In the genomic region with DNA sequence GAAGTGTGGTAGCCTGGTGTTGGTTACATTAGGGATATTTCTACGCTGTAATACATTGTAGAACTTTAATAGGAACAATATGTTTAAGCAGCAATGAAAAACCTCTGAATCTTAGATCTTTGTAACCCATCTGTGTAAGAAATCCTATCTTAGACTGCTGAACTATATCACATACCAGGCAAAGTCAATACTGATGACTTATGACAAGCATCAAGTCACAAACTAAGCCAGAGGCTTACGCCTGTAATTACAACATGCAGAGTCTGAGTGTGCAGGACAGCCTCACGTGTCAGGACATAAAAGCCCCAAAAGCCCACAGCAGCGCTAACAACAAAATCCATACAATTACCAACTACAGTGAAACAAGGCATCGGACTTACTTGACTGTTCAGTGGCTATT, we compare ENCODE assay signal across 26 mouse cellular contexts.
"Had no signal": no experiment of that assay in that cellular context is flagged by ENCODE, and none has a peak within 500 bp of the region (broad histone marks: within the 10 kb centered on the region; RNA-seq: fewer than 3 reads in every experiment).

No protein-coding gene starts in this region.

- H3K4me3 ChIP-seq: heart, adult 2 months; heart, embryonic 13.5 days; heart, embryonic 15.5 days; hindbrain, embryonic 13.5 days; intestine, embryonic 15.5 days; layer of hippocampus, adult 2 months; left cerebral cortex, adult 2 months; limb, embryonic 10.5 days; limb, embryonic 12.5 days; liver, embryonic 13.5 days; liver, embryonic 15.5 days had no signal

- H3K27me3 ChIP-seq: heart, embryonic 13.5 days; heart, embryonic 15.5 days; hindbrain, embryonic 13.5 days; intestine, embryonic 15.5 days; limb, embryonic 12.5 days; liver, embryonic 13.5 days; liver, embryonic 15.5 days had no signal

- H3K4me1 ChIP-seq: hindbrain, embryonic 13.5 days; intestine, embryonic 15.5 days had no signal

- H3K9ac ChIP-seq: heart, embryonic 13.5 days; heart, embryonic 15.5 days; hindbrain, embryonic 13.5 days; intestine, embryonic 15.5 days; limb, embryonic 12.5 days; liver, embryonic 13.5 days; liver, embryonic 15.5 days had no signal

- H3K27ac ChIP-seq: heart, adult 2 months; heart, embryonic 13.5 days; heart, embryonic 15.5 days; hindbrain, embryonic 13.5 days; intestine, embryonic 15.5 days; layer of hippocampus, adult 2 months; left cerebral cortex, adult 2 months; limb, embryonic 10.5 days; limb, embryonic 12.5 days; liver, embryonic 13.5 days; liver, embryonic 15.5 days had no signal

- ATAC-seq: hindbrain, embryonic 16.5 days; inflammation-experienced regulatory T-cells, adult 6 months; intestine, embryonic 15.5 days; intestine, postnatal 0 days had no signal

- H3K9me3 ChIP-seq: heart, embryonic 13.5 days; heart, embryonic 15.5 days; hindbrain, embryonic 13.5 days; intestine, embryonic 15.5 days; limb, embryonic 10.5 days; limb, embryonic 12.5 days; liver, embryonic 13.5 days; liver, embryonic 15.5 days had no signal

- H3K4me2 ChIP-seq: heart, embryonic 11.5 days; heart, embryonic 13.5 days; heart, embryonic 15.5 days; hindbrain, embryonic 13.5 days; intestine, embryonic 15.5 days; limb, embryonic 12.5 days; liver, embryonic 11.5 days; liver, embryonic 13.5 days; liver, embryonic 15.5 days had no signal

- DNase-seq: gastrocnemius, postnatal 14 days; gastrocnemius, postnatal 36 days; heart, adult 2 months; heart, postnatal 14 days; heart, postnatal 36 days; kidney, adult 18-20 months; kidney, adult 8-10 months; kidney, postnatal 10 days; kidney, postnatal 25 days; kidney, postnatal 4 days; liver; liver, embryonic 13.5 days had no signal

- H3K36me3 ChIP-seq: intestine, embryonic 15.5 days had no signal
